Mouse (Mus musculus) embryonic facial prominence, embryonic 14.5 days (tissue): ENCODE data around the gene Nsl1. TPM values are rescaled to one million over a fixed set of nuclear protein-coding genes. Genes with fewer than 3 reads are reported as not detected.

Experiments
- ATAC-seq: fragments of 200-750 bp; cut with Nextera tagmentation; 2 replicates; pipeline ENCODE4 v1.8.0; 2017; ENCODE audit warnings: low read depth, moderate number of reproducible peaks, moderate TSS enrichment
- DNase-seq: peaks from one replicate; pipeline ENCODE4 v3.0.0-alpha.2; 2015; ENCODE audit warnings: low spot score
- H3K27ac ChIP-seq: fragments of 300-500 bp; sonication (generic); replicated peaks from 2 replicates; pipeline ENCODE4 v1.5.1; 2014; ENCODE audit warnings: low read depth, mild to moderate bottlenecking, low read length, moderate library complexity
- H3K27me3 ChIP-seq: fragments of 300-500 bp; sonication (generic); replicated peaks from 2 replicates; pipeline ENCODE4 v1.6.1; 2014; ENCODE audit warnings: low read length; ENCODE audit not compliant: control insufficient read depth, insufficient read depth
- H3K36me3 ChIP-seq: fragments of 300-500 bp; sonication (generic); 2 replicates; pipeline ENCODE4 v1.6.1; 2014; ENCODE audit warnings: low read length, mixed read lengths; ENCODE audit not compliant: control insufficient read depth, insufficient read depth
- H3K4me1 ChIP-seq: fragments of 300-500 bp; sonication (generic); 2 replicates; pipeline ENCODE4 v1.6.1; 2014; ENCODE audit warnings: antibody characterized with exemption, low read length; ENCODE audit not compliant: control insufficient read depth, insufficient read depth
- H3K4me2 ChIP-seq: fragments of 300-500 bp; sonication (generic); 2 replicates; pipeline ENCODE4 v1.6.1; 2014; ENCODE audit warnings: low read depth, mild to moderate bottlenecking, low read length, moderate library complexity, mixed read lengths
- H3K4me3 ChIP-seq: fragments of 300-500 bp; sonication (generic); 2 replicates; pipeline ENCODE4 v1.5.1; 2014; ENCODE audit warnings: low read depth, mild to moderate bottlenecking, low read length
- H3K9ac ChIP-seq: fragments of 300-500 bp; sonication (generic); 2 replicates; pipeline ENCODE4 v1.6.1; 2014; ENCODE audit warnings: low read depth, mild to moderate bottlenecking, low read length, moderate library complexity, mixed read lengths
- H3K9me3 ChIP-seq: fragments of 300-500 bp; sonication (generic); 2 replicates; pipeline ENCODE4 v1.6.1; 2016; ENCODE audit warnings: low read length; ENCODE audit not compliant: control insufficient read depth
- WGBS: fragments of 180-500 bp; shearing (Covaris S2); extraction: QIAGEN DNeasy Blood & Tissue Kit; methylation state at CpG from one replicate; pipeline ENCODE4 v1.1.7; 2014; 5-methylcytosine and 5-hydroxymethylcytosine counted together
- polyA plus RNA-seq: library from polyadenylated mRNA; unstranded; fragments of >200 nt; fragmentation: Nextera tagmentation; extraction: Ambion mirVana; gene quantifications from 2 replicates; pipeline ENCODE4 v1.2.1, GENCODE M21; 2014

Nsl1 gene
- polyA plus RNA-seq, 1 experiment from 2014 or later, result 9.3 TPM

DNA sequence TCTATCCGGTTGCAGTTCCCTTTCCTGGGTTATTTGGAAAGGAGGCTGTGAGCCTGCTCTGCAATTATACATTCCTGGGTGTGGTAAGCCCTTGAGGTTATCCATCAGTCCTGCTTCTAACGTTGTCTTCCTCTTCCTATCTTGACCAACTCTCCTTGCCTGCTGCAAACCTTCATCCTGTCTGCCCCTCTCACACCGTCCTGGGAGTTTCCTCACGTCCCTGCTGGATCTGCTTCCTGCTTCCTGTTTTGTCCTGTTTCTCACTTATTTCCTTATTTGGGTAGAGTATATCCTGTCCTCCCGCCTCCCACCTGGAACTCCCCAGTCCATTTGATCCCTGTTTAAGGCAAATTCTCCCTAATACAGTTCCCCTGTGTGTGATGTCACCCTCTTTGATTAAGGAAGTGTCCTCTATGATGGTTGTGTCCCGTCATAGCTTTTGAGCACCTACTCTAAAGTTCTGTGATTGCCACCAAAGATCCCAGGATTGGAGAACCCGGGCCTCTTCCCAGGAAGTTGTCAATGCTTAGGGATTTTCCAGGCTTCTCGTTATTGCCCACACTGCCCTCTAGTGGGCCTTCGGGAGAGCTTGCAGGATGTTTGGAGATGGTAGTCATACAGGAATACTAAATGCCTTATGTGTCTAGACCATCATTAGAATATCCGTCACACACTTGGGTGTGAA lies 12.5 kb downstream of the Nsl1 start:
- Histone ChIP-seq H3K4me3 (no peak overlapping the region), H3K36me3 (peaks cover 67% of the 10 kb centered on the region), H3K9ac (no peak overlapping the region), H3K27me3 (no peaks in the 10 kb centered on the region), H3K27ac (no peak overlapping the region), H3K9me3 (no peaks in the 10 kb centered on the region), H3K4me2 (no peak overlapping the region), H3K4me1 (no peaks in the 10 kb centered on the region)
- WGBS, result 57% methylated on average over 10 of the region's 10 CpGs
- ATAC-seq (peak; percentile 18; the same call in 1 of the 2 replicates), DNase-seq (peak; percentile 76)

DNA sequence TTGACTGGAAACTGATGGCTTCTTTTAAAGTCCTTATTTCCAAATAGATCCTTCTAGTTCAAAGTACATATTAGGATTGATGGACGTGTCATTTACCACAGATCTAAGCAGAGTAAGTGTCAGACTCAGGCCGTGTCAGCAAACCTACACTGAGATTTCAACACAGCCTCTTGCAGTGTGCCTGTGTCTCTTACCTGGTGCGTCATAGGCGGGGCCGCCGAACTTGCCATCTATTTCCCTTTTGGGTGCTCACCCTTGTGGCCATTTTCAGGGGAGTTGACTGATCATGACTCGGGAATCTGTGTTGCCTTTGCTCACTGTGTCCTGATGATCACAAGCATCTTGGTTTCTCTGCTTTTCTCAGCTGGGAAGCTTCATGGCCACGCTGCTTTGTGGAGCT lies 20.4 kb downstream of the Nsl1 start:
- Histone ChIP-seq H3K27me3 (no peaks in the 10 kb centered on the region), H3K27ac (no peak overlapping the region), H3K9me3 (no peaks in the 10 kb centered on the region), H3K9ac (no peak overlapping the region), H3K4me2 (no peak overlapping the region), H3K4me1 (no peaks in the 10 kb centered on the region), H3K36me3 (peaks cover 47% of the 10 kb centered on the region), H3K4me3 (no peak overlapping the region)
- DNase-seq, result no peak
- WGBS, result 94% methylated on average over 8 of the region's 8 CpGs
- ATAC-seq, result no peak

DNA sequence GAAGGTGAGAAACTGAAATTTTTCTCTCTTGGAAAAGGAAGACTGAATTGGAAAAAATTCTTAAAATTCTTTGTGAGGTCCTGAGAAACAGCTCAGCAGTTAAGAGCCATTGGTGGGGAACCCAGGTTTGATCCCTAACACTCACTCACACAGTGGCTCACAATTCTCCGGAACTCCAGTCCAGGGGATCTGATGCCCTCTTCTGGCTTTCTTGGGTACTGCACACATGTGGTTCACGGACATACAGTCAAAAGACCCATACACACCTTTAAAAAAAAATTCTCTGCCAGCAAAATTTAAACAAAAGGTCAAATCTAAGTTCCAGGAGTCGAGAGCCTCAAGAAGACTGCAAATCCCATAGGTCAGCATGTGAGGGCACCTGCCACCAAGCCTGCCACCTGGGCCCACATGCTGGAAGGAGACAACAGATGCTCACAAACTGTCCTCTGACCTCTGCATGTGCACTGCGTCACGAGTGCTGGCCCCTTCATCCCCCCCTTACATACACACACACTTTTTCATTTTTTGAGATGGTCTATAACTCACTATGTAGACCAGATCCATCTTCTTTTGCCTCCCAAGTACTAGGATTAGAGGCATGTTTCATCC lies 22.2 kb downstream of the Nsl1 start:
- H3K27me3 ChIP-seq, result no peaks in the 10 kb centered on the region
- H3K4me2 ChIP-seq, result no peak overlapping the region
- DNase-seq (no peak), ATAC-seq (0 out of 2 replicates have a peak, but pooled peaks have one; percentile 41)
- peaks cover 32% of the 10 kb centered on the region for H3K36me3 ChIP-seq
- H3K9ac ChIP-seq, result no peak overlapping the region
- H3K9me3 ChIP-seq, result no peaks in the 10 kb centered on the region
- WGBS, result 74% methylated on average over 5 of the region's 5 CpGs
- no peak overlapping the region for H3K4me3 ChIP-seq
- no peak overlapping the region for H3K27ac ChIP-seq
- H3K4me1 ChIP-seq, result no peaks in the 10 kb centered on the region

DNA sequence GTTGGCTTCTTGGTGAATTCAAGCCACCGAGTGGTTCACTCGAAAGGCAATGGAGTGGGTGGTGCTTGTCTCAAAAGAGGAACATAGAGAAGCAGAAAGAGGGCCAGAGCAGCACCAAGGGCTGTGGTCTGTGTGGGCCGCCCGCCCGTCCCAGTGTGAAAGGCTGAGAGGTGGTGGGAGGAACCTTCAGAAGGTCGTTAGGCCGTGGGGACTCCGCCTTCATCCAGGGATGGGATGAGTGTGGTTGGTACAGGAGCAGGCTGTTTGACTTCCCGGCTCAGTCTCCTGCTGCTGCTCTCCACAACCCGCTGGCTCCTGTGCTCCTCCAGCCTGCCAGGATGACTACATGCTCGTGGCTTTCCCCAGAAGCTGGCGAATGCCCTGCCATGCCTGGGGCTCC lies 22.8 kb downstream of the Nsl1 start:
- 83% methylated on average over 12 of the region's 12 CpGs for WGBS
- no peak overlapping the region for H3K4me3 ChIP-seq

DNA sequence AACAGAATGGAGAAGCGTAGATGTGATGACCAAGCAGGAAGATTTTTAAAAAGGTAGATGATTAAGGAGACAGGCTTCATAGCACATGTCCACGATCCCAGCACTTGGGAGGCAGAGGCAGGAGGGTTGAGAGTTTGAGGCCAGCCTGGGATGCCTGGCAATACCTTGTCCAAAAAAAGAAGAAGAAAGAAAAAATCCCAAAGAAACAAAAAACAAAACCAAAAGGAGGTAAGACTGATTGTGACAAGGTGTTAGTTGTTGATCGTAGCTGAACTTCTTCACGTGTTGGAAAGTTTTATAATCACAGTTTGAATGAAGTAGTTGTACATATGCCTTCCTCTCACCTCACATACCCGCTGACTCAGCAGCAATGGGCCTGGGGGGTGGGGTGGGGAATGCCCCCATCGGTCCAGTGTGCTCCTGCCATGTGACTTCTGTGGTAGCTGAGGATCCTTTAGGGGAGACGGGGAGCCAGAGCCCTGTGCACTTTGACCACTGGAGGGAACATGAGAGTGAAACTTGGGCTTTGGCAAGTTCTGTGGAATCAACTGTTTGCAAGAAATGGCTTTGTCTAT lies 23.6 kb downstream of the Nsl1 start:
- Histone ChIP-seq H3K36me3 (peaks cover 20% of the 10 kb centered on the region), H3K9ac (no peak overlapping the region), H3K4me3 (no peak overlapping the region), H3K4me1 (no peaks in the 10 kb centered on the region), H3K4me2 (no peak overlapping the region), H3K27ac (no peak overlapping the region), H3K9me3 (no peaks in the 10 kb centered on the region), H3K27me3 (no peaks in the 10 kb centered on the region)
- no peak for DNase-seq
- no peak for ATAC-seq
- 85% methylated on average over 7 of the region's 7 CpGs for WGBS

More for the DNA sequence above, 22.8 kb downstream of the Nsl1 start:
- Histone ChIP-seq H3K27me3 (no peaks in the 10 kb centered on the region), H3K4me1 (no peaks in the 10 kb centered on the region), H3K27ac (no peak overlapping the region), H3K4me2 (no peak overlapping the region), H3K9me3 (no peaks in the 10 kb centered on the region), H3K36me3 (peaks cover 27% of the 10 kb centered on the region), H3K9ac (no peak overlapping the region)
- DNase-seq, result no peak
- no peak for ATAC-seq

DNA sequence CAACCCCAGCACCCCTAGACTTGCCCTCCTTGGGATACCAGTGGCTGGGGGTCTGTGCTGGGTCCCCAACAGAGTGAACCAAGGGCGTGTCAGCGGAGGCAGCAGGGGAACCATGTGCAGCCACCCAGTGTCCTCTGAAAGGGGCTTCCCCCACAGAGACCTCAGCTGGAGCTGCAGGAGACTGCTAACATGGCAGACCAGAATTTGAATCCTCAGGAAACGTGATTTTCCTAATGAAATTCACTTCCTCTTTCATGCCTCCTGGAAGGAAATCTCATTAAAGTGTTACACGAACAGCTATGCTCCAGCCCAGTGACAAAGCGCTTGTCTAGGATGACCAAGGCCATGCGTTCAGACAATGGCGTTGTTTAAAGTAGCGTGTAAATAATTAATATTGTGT lies 24.1 kb downstream of the Nsl1 start:
- ATAC-seq (no peak), DNase-seq (no peak)
- 81% methylated on average over 8 of the region's 8 CpGs for WGBS

DNA sequence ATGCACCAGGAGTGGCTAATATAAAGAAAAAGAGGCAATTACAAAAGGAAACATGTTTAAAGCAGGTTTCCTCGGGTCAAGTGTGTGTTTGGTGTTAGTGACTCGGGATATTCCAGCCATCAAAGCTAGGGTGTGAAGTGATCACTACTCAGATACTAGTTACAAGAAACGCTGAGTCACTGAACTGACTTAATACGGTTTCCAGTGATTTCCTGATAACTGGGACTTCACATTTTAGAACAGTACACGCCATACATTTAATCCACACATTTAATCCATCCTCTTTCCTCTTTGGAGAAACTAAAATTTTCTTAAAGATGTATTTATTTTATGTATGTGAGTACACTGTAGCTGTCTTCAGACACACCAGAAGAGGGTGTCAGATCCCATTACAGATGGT lies 25.1 kb downstream of the Nsl1 start:
- Histone ChIP-seq H3K9ac (no peak overlapping the region), H3K4me3 (no peak overlapping the region), H3K4me1 (no peaks in the 10 kb centered on the region), H3K36me3 (peaks cover 5% of the 10 kb centered on the region; the same call in 1 of the 2 replicates), H3K27ac (no peak overlapping the region), H3K4me2 (no peak overlapping the region), H3K9me3 (no peaks in the 10 kb centered on the region), H3K27me3 (no peaks in the 10 kb centered on the region)
- 81% methylated on average over 5 of the region's 5 CpGs for WGBS
- DNase-seq (no peak), ATAC-seq (no peak)

More for the DNA sequence above, 24.1 kb downstream of the Nsl1 start:
- H3K27me3 ChIP-seq, result no peaks in the 10 kb centered on the region
- peaks cover 15% of the 10 kb centered on the region for H3K36me3 ChIP-seq
- H3K27ac ChIP-seq, result no peak overlapping the region
- H3K9ac ChIP-seq, result no peak overlapping the region
- no peaks in the 10 kb centered on the region for H3K9me3 ChIP-seq
- no peak overlapping the region for H3K4me3 ChIP-seq
- H3K4me1 ChIP-seq, result no peaks in the 10 kb centered on the region
- H3K4me2 ChIP-seq, result no peak overlapping the region

DNA sequence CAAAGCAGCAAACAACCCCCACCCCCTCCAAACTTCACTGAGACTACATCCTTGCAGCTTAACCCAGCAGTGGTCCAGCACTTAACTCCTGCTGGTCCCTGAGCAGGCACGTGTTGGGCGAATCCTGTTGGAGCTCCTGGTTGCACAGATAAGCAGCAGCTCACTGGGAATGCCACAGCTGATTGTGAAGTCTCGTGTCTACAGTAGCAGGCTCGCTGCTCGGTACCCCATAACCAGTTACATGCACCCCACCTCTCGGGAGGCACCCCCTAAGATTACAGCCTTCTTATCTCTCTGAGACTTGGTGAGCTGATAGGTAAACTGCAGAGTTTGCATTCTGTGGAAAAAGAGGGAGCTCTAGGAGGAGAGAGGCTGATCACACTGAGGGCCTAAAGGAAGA lies 26.5 kb downstream of the Nsl1 start:
- Histone ChIP-seq H3K9ac (no peak overlapping the region), H3K9me3 (no peaks in the 10 kb centered on the region), H3K4me1 (no peaks in the 10 kb centered on the region), H3K4me2 (no peak overlapping the region), H3K4me3 (no peak overlapping the region), H3K36me3 (no peaks in the 10 kb centered on the region), H3K27me3 (no peaks in the 10 kb centered on the region), H3K27ac (no peak overlapping the region)
- ATAC-seq (no peak), DNase-seq (no peak)
- WGBS, result 77% methylated on average over 6 of the region's 6 CpGs
